Comparison of ENCODE assay signal across 21 mouse cellular contexts in the genomic region with DNA sequence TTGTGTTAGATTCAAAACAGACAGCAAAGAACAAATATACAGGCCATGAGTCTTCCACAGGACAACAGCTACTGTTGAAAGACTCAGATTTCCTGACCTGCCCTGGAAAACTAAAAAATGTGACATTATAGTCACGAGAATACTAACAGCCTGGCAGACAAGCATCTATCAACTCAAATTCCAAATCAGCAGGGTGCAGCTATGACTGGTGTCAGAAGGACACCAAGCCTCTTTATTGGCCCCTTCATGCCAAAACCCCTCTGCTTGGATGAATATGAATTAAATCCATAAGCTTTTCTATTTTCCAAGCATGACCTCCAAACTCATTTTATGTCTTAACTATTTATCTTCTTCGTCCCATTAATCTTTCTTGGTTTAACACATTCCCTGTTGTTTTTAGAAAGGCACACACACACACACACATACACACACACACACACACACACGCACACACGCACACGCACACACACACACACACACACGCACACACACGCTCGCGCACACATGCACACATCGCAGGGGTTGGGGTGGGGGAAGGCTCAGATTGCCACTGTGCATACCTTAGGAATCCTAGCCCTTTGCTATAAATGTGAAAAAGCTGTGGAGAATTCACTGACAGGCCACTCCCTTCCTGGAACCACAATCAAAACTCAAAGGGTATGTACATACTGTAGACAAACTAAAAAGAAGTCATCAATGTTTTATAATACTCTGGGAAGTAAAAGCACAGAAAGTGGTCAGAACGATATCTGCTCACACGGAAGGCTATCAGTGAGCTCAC.
DNase-seq lines count a peak whose midpoint lies in the region; ATAC-seq and TF ChIP-seq lines count a peak whose summit lies in the region.
"Had no signal": no experiment of that assay in that cellular context is flagged by ENCODE, and none has a peak within 500 bp of the region (broad histone marks: within the 10 kb centered on the region; RNA-seq: fewer than 3 reads in every experiment).

No protein-coding gene starts in this region.

- H3K4me3 ChIP-seq in embryonic facial prominence, embryonic 11.5 days (ENCODE audit: low read depth, low read length) = no peak overlapping the region
- no peak overlapping the region for H3K4me3 ChIP-seq in embryonic facial prominence, embryonic 10.5 days
- no peak overlapping the region for H3K4me3 ChIP-seq in hindbrain, postnatal 0 days (ENCODE audit: low read length)
- no peak overlapping the region for H3K4me3 ChIP-seq in hindbrain, embryonic 13.5 days
- no peak overlapping the region for H3K4me3 ChIP-seq in midbrain, embryonic 12.5 days
- H3K4me3 ChIP-seq in midbrain, embryonic 16.5 days (ENCODE audit: low read depth, low read length) = no peak overlapping the region
- no peak overlapping the region for H3K4me3 ChIP-seq in stomach, embryonic 16.5 days (replicated peaks; ENCODE audit: low read length)
- no peak overlapping the region for H3K4me3 ChIP-seq in lung, postnatal 0 days (ENCODE audit: low read depth, low read length)
- H3K4me3 ChIP-seq: erythroblast, embryonic 14.5 days; forebrain, embryonic 15.5 days; heart, adult 2 months had no signal

- no peaks in the 10 kb centered on the region for H3K27me3 ChIP-seq in embryonic facial prominence, embryonic 11.5 days (ENCODE audit: control insufficient read depth, insufficient read depth, low read length)
- no peaks in the 10 kb centered on the region for H3K27me3 ChIP-seq in embryonic facial prominence, embryonic 10.5 days (replicated peaks; ENCODE audit: low read depth, poor library complexity, severe bottlenecking)
- H3K27me3 ChIP-seq in hindbrain, postnatal 0 days (ENCODE audit: insufficient read depth, low read length) = no peaks in the 10 kb centered on the region
- H3K27me3 ChIP-seq in hindbrain, embryonic 13.5 days = no peaks in the 10 kb centered on the region
- no peaks in the 10 kb centered on the region for H3K27me3 ChIP-seq in midbrain, embryonic 12.5 days
- no peaks in the 10 kb centered on the region for H3K27me3 ChIP-seq in midbrain, embryonic 16.5 days (ENCODE audit: control insufficient read depth, insufficient read depth, low read depth, low read length)
- no peaks in the 10 kb centered on the region for H3K27me3 ChIP-seq in stomach, embryonic 16.5 days (ENCODE audit: control insufficient read depth, insufficient read depth, low read length)
- no peaks in the 10 kb centered on the region for H3K27me3 ChIP-seq in lung, postnatal 0 days (replicated peaks; ENCODE audit: insufficient read depth, low read length)
- H3K27me3 ChIP-seq: forebrain, embryonic 15.5 days had no signal

- no peaks in the 10 kb centered on the region; the same call in 1 of the 2 replicates for H3K4me1 ChIP-seq in embryonic facial prominence, embryonic 11.5 days (ENCODE audit: control insufficient read depth, insufficient read depth, low read length)
- H3K4me1 ChIP-seq in embryonic facial prominence, embryonic 10.5 days = peaks cover 58% of the 10 kb centered on the region
- H3K4me1 ChIP-seq in hindbrain, postnatal 0 days (ENCODE audit: insufficient read depth, low read length) = peaks cover 14% of the 10 kb centered on the region
- peaks cover 26% of the 10 kb centered on the region for H3K4me1 ChIP-seq in hindbrain, embryonic 13.5 days (replicated peaks)
- H3K4me1 ChIP-seq in midbrain, embryonic 12.5 days = peaks cover 40% of the 10 kb centered on the region
- H3K4me1 ChIP-seq in midbrain, embryonic 16.5 days (ENCODE audit: control insufficient read depth, insufficient read depth, low read length) = peaks cover 9% of the 10 kb centered on the region
- H3K4me1 ChIP-seq in stomach, embryonic 16.5 days (ENCODE audit: control insufficient read depth, insufficient read depth, low read length) = peaks cover 28% of the 10 kb centered on the region
- no peaks in the 10 kb centered on the region for H3K4me1 ChIP-seq in lung, postnatal 0 days (ENCODE audit: insufficient read depth, low read depth, low read length)

- H3K9me3 ChIP-seq in embryonic facial prominence, embryonic 11.5 days (replicated peaks; ENCODE audit: control insufficient read depth, low read length) = no peaks in the 10 kb centered on the region
- no peaks in the 10 kb centered on the region for H3K9me3 ChIP-seq in embryonic facial prominence, embryonic 10.5 days
- no peaks in the 10 kb centered on the region for H3K9me3 ChIP-seq in hindbrain, postnatal 0 days (ENCODE audit: low read length)
- no peaks in the 10 kb centered on the region for H3K9me3 ChIP-seq in hindbrain, embryonic 13.5 days
- H3K9me3 ChIP-seq in midbrain, embryonic 12.5 days = no peaks in the 10 kb centered on the region
- H3K9me3 ChIP-seq in midbrain, embryonic 16.5 days (replicated peaks; ENCODE audit: control insufficient read depth, low read length, poor library complexity, severe bottlenecking) = no peaks in the 10 kb centered on the region
- no peaks in the 10 kb centered on the region for H3K9me3 ChIP-seq in stomach, embryonic 16.5 days (replicated peaks; ENCODE audit: control insufficient read depth, low read length)
- H3K9me3 ChIP-seq in lung, postnatal 0 days (ENCODE audit: low read length) = no peaks in the 10 kb centered on the region
- H3K9me3 ChIP-seq: forebrain, embryonic 15.5 days had no signal

- H3K9ac ChIP-seq in embryonic facial prominence, embryonic 11.5 days (replicated peaks; ENCODE audit: low read length) = no peak overlapping the region
- H3K9ac ChIP-seq in hindbrain, postnatal 0 days (replicated peaks; ENCODE audit: low read length) = no peak overlapping the region
- H3K9ac ChIP-seq in hindbrain, embryonic 13.5 days = no peak overlapping the region
- no peak overlapping the region for H3K9ac ChIP-seq in midbrain, embryonic 12.5 days (replicated peaks)
- no peak overlapping the region for H3K9ac ChIP-seq in midbrain, embryonic 16.5 days (ENCODE audit: low read depth, low read length)
- no peak overlapping the region for H3K9ac ChIP-seq in stomach, embryonic 16.5 days (ENCODE audit: low read length)
- H3K9ac ChIP-seq in lung, postnatal 0 days (replicated peaks; ENCODE audit: low read depth) = no peak overlapping the region
- H3K9ac ChIP-seq: forebrain, embryonic 15.5 days had no signal

- no peak for ATAC-seq in embryonic facial prominence, embryonic 11.5 days (replicated peaks; ENCODE audit: insufficient number of reproducible peaks, low FRiP score, low TSS enrichment, low read depth)
- ATAC-seq in hindbrain, postnatal 0 days = no peak; the same call in 1 of the 2 replicates
- ATAC-seq in hindbrain, embryonic 13.5 days (ENCODE audit: low FRiP score) = no peak
- ATAC-seq in midbrain, embryonic 12.5 days (ENCODE audit: low FRiP score, low read depth) = no peak
- no peak for ATAC-seq in midbrain, embryonic 16.5 days
- ATAC-seq in stomach, embryonic 16.5 days (ENCODE audit: insufficient read depth, low FRiP score) = peak; percentile 44; the same call in 1 of the 2 replicates
- ATAC-seq in lung, postnatal 0 days = no peak
- ATAC-seq: forebrain, embryonic 15.5 days had no signal

- WGBS in embryonic facial prominence, embryonic 11.5 days = 64% methylated on average over 12 of the region's 12 CpGs
- 68% methylated on average over 12 of the region's 12 CpGs for WGBS in embryonic facial prominence, embryonic 10.5 days
- 65% methylated on average over 12 of the region's 12 CpGs for WGBS in hindbrain, postnatal 0 days
- WGBS in hindbrain, embryonic 13.5 days = 78% methylated on average over 12 of the region's 12 CpGs
- WGBS in midbrain, embryonic 12.5 days = 78% methylated on average over 12 of the region's 12 CpGs
- 83% methylated on average over 12 of the region's 12 CpGs for WGBS in midbrain, embryonic 16.5 days
- WGBS in stomach, embryonic 16.5 days = 68% methylated on average over 12 of the region's 12 CpGs
- 74% methylated on average over 12 of the region's 12 CpGs for WGBS in lung, postnatal 0 days

- TF ChIP-seq EP300 in lung, postnatal 0 days (IDR thresholded peaks at IDR 0.05) = no peak

- no peak for TF ChIP-seq CTCF in hindbrain, postnatal 0 days (IDR thresholded peaks at IDR 0.05; ENCODE audit: low read depth)
- no peak for TF ChIP-seq CTCF in lung, postnatal 0 days (IDR thresholded peaks at IDR 0.05)

- no peak overlapping the region for H3K27ac ChIP-seq in embryonic facial prominence, embryonic 11.5 days (replicated peaks; ENCODE audit: low read depth, low read length)
- no peak overlapping the region; the same call in 1 of the 2 replicates for H3K27ac ChIP-seq in embryonic facial prominence, embryonic 10.5 days (replicated peaks)
- H3K27ac ChIP-seq in hindbrain, postnatal 0 days = no peak overlapping the region
- H3K27ac ChIP-seq in hindbrain, embryonic 13.5 days = no peak overlapping the region
- peak overlapping the region; percentile 31; the same call in 1 of the 2 replicates for H3K27ac ChIP-seq in midbrain, embryonic 12.5 days (replicated peaks)
- H3K27ac ChIP-seq in midbrain, embryonic 16.5 days (ENCODE audit: low read length) = no peak overlapping the region
- peak overlapping the region; percentile 2; the same call in 1 of the 2 replicates for H3K27ac ChIP-seq in stomach, embryonic 16.5 days (ENCODE audit: low read length)
- no peak overlapping the region for H3K27ac ChIP-seq in lung, postnatal 0 days (ENCODE audit: low read length)
- H3K27ac ChIP-seq: forebrain, embryonic 15.5 days; heart, adult 2 months had no signal

- no peaks in the 10 kb centered on the region for H3K36me3 ChIP-seq in embryonic facial prominence, embryonic 11.5 days (replicated peaks; ENCODE audit: control insufficient read depth, insufficient read depth, low read depth, low read length)
- H3K36me3 ChIP-seq in embryonic facial prominence, embryonic 10.5 days (replicated peaks) = no peaks in the 10 kb centered on the region
- H3K36me3 ChIP-seq in hindbrain, postnatal 0 days (ENCODE audit: insufficient read depth, low read length) = no peaks in the 10 kb centered on the region
- no peaks in the 10 kb centered on the region for H3K36me3 ChIP-seq in hindbrain, embryonic 13.5 days
- no peaks in the 10 kb centered on the region for H3K36me3 ChIP-seq in midbrain, embryonic 12.5 days
- H3K36me3 ChIP-seq in midbrain, embryonic 16.5 days (ENCODE audit: control insufficient read depth, insufficient read depth, low read length) = no peaks in the 10 kb centered on the region
- no peaks in the 10 kb centered on the region for H3K36me3 ChIP-seq in stomach, embryonic 16.5 days (ENCODE audit: control insufficient read depth, insufficient read depth, low read length)
- no peaks in the 10 kb centered on the region for H3K36me3 ChIP-seq in lung, postnatal 0 days (ENCODE audit: insufficient read depth, low read length)
- H3K36me3 ChIP-seq: forebrain, embryonic 15.5 days; G1E had no signal

- H3K4me2 ChIP-seq in embryonic facial prominence, embryonic 11.5 days (ENCODE audit: low read depth, low read length) = no peak overlapping the region
- H3K4me2 ChIP-seq in hindbrain, postnatal 0 days (ENCODE audit: low read depth, low read length) = no peak overlapping the region
- no peak overlapping the region for H3K4me2 ChIP-seq in hindbrain, embryonic 13.5 days
- H3K4me2 ChIP-seq in midbrain, embryonic 12.5 days (replicated peaks) = no peak overlapping the region
- no peak overlapping the region for H3K4me2 ChIP-seq in midbrain, embryonic 16.5 days (ENCODE audit: low read length)
- no peak overlapping the region for H3K4me2 ChIP-seq in stomach, embryonic 16.5 days (ENCODE audit: low read depth, low read length)
- no peak overlapping the region for H3K4me2 ChIP-seq in lung, postnatal 0 days (replicated peaks; ENCODE audit: low read depth, low read length)
- H3K4me2 ChIP-seq: forebrain, embryonic 15.5 days had no signal

- DNase-seq in embryonic facial prominence, embryonic 11.5 days (ENCODE audit: low spot score) = peak; percentile 41
- DNase-seq in embryonic facial prominence, embryonic 10.5 days (ENCODE audit: low spot score) = no peak
- peak; percentile 66 for DNase-seq in hindbrain, postnatal 0 days (ENCODE audit: low spot score)
- DNase-seq in lung, postnatal 0 days (ENCODE audit: low spot score) = no peak
- DNase-seq: adrenal gland, postnatal 14 days; cerebellum, adult 9-11 months; gastrocnemius, postnatal 25 days; heart, adult 2 months; heart, postnatal 14 days; kidney, postnatal 10 days; liver; lung, postnatal 10 days; right cerebral cortex, adult 18-20 months; thymus, adult 2 months had no signal

Comparison
In these comparisons a context has a peak if more than half of its experiments do, and no peak if none do; other contexts are left out.
1. DNase-seq: peak in embryonic facial prominence, embryonic 11.5 days (single experiment) and hindbrain, postnatal 0 days (single experiment); none in embryonic facial prominence, embryonic 10.5 days (single experiment) and lung, postnatal 0 days (single experiment).
2. H3K27ac ChIP-seq: peak in midbrain, embryonic 12.5 days (single experiment) and stomach, embryonic 16.5 days (single experiment); none in embryonic facial prominence, embryonic 11.5 days (single experiment), embryonic facial prominence, embryonic 10.5 days (single experiment), hindbrain, postnatal 0 days (single experiment), hindbrain, embryonic 13.5 days (single experiment), midbrain, embryonic 16.5 days (single experiment) and lung, postnatal 0 days (single experiment).